Mouse (Mus musculus) liver, embryonic 14.5 days (tissue): ENCODE results near the gene Rbms2.

ENCODE experiments used
- CTCF ChIP-seq: IDR thresholded peaks from 2 replicates; pipeline ENCODE4 v1.5.1; 2016; ENCODE audit warnings: antibody characterized with exemption, low read depth, control low read depth
- EP300 ChIP-seq: IDR thresholded peaks from 2 replicates; pipeline ENCODE4 v1.6.1; 2016; ENCODE audit warnings: antibody characterized with exemption, low read depth

DNA sequence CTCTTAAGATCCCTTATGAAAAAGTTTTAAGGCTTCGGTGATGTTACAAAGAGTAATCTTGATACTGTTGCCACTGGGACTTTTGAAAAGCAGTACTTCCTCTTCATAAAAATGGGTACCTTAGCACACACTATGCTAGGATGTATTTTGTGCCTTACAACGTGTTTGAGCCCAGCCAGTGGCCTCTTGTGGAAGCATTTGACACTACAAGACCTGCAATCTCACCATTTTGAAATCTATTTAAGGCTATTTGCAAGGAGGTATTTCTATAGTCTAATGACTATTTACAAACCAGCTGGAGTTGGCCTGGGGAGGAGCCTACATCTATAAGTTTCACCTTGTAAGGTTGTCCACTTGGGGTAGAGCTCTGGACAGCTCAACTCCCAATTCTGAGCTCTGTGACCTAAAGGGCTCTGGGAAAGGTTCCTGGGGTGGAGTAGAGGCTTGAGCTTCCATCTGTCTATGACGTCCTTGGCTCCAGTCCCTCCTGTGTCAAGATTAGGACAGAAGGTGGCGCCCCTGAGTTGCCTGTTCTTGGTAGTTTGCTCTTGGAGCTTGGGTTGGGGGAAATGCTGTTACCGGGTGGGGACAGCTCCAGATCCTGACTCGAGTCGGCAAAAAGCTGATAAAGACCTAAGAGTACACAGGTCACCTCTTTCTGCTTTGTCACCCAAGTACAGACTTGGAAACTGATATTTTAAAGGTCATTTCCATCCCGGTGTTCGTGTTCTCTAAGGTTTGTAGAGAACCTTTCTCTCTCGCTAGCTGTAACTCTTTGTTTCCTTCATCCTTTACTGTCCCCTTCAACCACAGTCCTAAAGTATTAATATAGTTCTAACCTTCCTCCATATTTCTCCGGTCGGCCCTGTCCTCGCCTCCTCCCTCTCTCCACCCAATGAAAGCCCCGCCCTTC is 89.2 kb downstream of the Rbms2 start:
- TF ChIP-seq CTCF (peak; percentile 93), EP300 (no peak)
